Mouse (Mus musculus): ENCODE data around the gene Irf3. TPM values are rescaled to one million over a fixed set of nuclear protein-coding genes. Genes with fewer than 3 reads are reported as not detected.

Irf3 gene
- total RNA-seq, 1 experiment: 45.9 TPM

DNA sequence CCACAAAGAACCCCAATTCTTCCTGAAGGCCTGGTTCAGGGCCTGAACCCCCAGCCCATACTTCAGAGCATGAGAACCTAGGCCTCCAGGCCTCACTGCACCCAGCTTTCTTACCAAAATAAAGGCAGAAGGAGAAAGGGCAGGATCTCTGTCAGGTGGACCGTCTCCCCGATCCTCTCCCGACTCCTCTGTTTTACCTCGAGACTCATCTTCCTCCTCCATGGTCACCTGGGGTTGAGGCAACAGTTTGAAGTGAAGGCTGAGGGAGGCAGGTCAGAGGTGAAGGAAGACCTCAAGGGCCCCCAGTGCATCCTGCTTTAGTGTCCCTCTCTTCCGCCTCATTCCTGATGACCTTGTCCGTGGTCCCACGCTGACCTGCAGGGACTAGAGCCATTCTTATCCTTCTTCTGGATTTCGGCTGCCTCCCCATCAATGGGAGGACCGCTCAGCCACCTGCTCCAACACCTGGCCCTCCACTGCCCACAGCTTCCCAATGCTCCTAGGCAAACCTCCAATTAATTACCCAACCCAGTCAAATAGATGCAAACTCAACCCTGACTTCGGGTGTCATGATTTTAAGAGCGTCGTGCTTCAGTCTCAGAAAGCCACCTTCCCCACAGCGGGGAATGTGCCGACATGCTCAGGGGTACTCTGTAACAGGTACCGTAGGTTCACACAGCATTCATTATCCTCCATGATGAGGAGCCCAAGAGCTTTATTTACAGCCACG is 16.1 kb downstream of the Irf3 start:
- no peak for TF ChIP-seq ZNF384 (IDR thresholded peaks at IDR 0.05; ENCODE audit: low read depth, low read length)
- TF ChIP-seq CHD2 (IDR thresholded peaks at IDR 0.05; ENCODE audit: low read depth, low read length): no peak
- TF ChIP-seq HCFC1 (IDR thresholded peaks at IDR 0.05; ENCODE audit: borderline replicate concordance, insufficient read depth, low read length): no peak
- no peak for TF ChIP-seq ZC3H11A (IDR thresholded peaks at IDR 0.05; ENCODE audit: borderline replicate concordance, low read depth, low read length)
- TF ChIP-seq MAFK (IDR thresholded peaks at IDR 0.05; ENCODE audit: insufficient read depth, low read depth, low read length): no peak
- H3K27ac ChIP-seq (ENCODE audit: insufficient read depth, low read depth, low read length, poor library complexity, severe bottlenecking): no peak overlapping the region
- H3K4me1 ChIP-seq (ENCODE audit: control insufficient read depth in 2 of 2, insufficient read depth in 2 of 2, low read length in 2 of 2, poor library complexity in 1 of 2): peaks cover 3 to 8% of the 10 kb centered on the region in 2 experiments; a peak in 3 of 4 replicates
- no peak overlapping the region for H3K9ac ChIP-seq (ENCODE audit: insufficient read depth, low read depth, low read length, poor library complexity, severe bottlenecking)
- DNase-seq (ENCODE audit: low read depth, low spot score): no peak
- H3K36me3 ChIP-seq (ENCODE audit: control insufficient read depth, insufficient read depth, low read length, poor library complexity, severe bottlenecking): peaks cover 34% of the 10 kb centered on the region
- in situ Hi-C loops (cut with MboI; ENCODE audit: low sequenced_read_pairs in 2 of 2, unreplicated experiment in 2 of 2): no loop called here
- no peaks in the 10 kb centered on the region for H3K9me3 ChIP-seq (ENCODE audit: control insufficient read depth, insufficient read depth, low read depth, low read length)
- H3K4me3 ChIP-seq (ENCODE audit: insufficient read depth in 1 of 2, low read depth in 1 of 2, low read length in 2 of 2, poor library complexity in 1 of 2, severe bottlenecking in 1 of 2): no peak overlapping the region

DNA sequence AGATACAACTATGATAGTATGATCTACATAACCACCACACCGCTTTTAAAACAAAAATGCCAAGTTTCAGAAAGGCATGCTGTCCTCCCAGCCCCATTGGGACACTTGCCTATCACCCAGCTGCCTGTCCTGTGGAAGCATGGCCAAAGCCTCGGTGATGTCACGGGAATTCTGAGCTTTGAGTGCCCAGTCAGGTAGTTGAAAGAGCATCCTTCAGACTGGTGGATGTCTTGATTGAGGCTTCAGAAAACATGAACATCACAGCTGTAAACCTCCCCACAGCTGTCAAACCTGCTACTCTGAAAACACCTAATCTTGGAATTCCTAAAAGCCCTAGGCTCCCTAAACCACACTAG is 16.6 kb downstream of the Irf3 start:
- Histone ChIP-seq H3K9me3 (ENCODE audit: control insufficient read depth, insufficient read depth, low read depth, low read length) (no peaks in the 10 kb centered on the region), H3K4me3 (ENCODE audit: insufficient read depth in 1 of 2, low read depth in 1 of 2, low read length in 2 of 2, poor library complexity in 1 of 2, severe bottlenecking in 1 of 2) (no peak overlapping the region), H3K4me1 (ENCODE audit: control insufficient read depth in 2 of 2, insufficient read depth in 2 of 2, low read length in 2 of 2, poor library complexity in 1 of 2) (peaks cover 3 to 10% of the 10 kb centered on the region in 2 experiments; a peak in 3 of 4 replicates), H3K27ac (ENCODE audit: insufficient read depth, low read depth, low read length, poor library complexity, severe bottlenecking) (no peak overlapping the region), H3K9ac (ENCODE audit: insufficient read depth, low read depth, low read length, poor library complexity, severe bottlenecking) (no peak overlapping the region), H3K36me3 (ENCODE audit: control insufficient read depth, insufficient read depth, low read length, poor library complexity, severe bottlenecking) (peaks cover 29% of the 10 kb centered on the region)
- in situ Hi-C loops (cut with MboI; ENCODE audit: low sequenced_read_pairs in 2 of 2, unreplicated experiment in 2 of 2): no loop called here
- no peak for TF ChIP-seq CHD2 (IDR thresholded peaks at IDR 0.05; ENCODE audit: low read depth, low read length)
- DNase-seq (ENCODE audit: low read depth, low spot score): no peak

DNA sequence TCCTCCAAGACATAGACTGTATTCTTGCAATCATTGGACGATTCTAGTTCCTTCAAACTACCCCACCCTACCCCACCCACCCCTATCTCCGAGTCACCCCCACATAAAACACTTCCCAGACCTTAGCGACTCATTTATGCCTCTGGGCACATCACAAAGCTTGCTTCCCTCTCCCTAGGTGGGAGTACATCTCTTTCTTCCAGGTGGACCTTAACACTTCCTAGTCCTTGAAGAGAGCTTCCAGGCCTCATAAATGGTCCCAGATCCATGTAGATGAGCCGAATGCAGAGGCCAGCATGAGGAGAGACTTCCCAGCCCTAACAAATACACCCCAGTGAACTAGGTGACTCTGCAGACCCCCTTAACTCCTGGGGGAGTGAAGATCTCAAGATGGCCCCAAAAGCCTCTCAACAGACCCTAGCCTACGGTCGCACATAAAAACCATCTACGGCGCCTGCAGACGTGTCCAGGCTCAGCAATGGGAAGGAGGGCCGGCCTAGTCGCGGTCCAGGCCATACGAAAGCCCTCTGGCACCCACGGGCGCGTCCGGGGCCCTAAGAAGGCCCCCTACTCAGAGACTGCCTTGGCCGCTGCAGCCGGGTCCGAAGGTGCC is 18.0 kb downstream of the Irf3 start:
- Histone ChIP-seq H3K4me3 (ENCODE audit: insufficient read depth in 1 of 2, low read depth in 1 of 2, low read length in 2 of 2, poor library complexity in 1 of 2, severe bottlenecking in 1 of 2) (peak overlapping the region; percentile 93 to 96), H3K9me3 (ENCODE audit: control insufficient read depth, insufficient read depth, low read depth, low read length) (no peaks in the 10 kb centered on the region), H3K27ac (ENCODE audit: insufficient read depth, low read depth, low read length, poor library complexity, severe bottlenecking) (peak overlapping the region; percentile 69), H3K36me3 (ENCODE audit: control insufficient read depth, insufficient read depth, low read length, poor library complexity, severe bottlenecking) (peaks cover 26% of the 10 kb centered on the region), H3K4me1 (ENCODE audit: control insufficient read depth in 2 of 2, insufficient read depth in 2 of 2, low read length in 2 of 2, poor library complexity in 1 of 2) (peaks cover 3 to 15% of the 10 kb centered on the region in 2 experiments; a peak in 3 of 4 replicates), H3K9ac (ENCODE audit: insufficient read depth, low read depth, low read length, poor library complexity, severe bottlenecking) (peak overlapping the region; percentile 92)
- no peak for TF ChIP-seq ZNF384 (IDR thresholded peaks at IDR 0.05; ENCODE audit: low read depth, low read length)
- no peak for DNase-seq (ENCODE audit: low read depth, low spot score)
- in situ Hi-C loops (cut with MboI; ENCODE audit: low sequenced_read_pairs in 2 of 2, unreplicated experiment in 2 of 2): no loop called here

DNA sequence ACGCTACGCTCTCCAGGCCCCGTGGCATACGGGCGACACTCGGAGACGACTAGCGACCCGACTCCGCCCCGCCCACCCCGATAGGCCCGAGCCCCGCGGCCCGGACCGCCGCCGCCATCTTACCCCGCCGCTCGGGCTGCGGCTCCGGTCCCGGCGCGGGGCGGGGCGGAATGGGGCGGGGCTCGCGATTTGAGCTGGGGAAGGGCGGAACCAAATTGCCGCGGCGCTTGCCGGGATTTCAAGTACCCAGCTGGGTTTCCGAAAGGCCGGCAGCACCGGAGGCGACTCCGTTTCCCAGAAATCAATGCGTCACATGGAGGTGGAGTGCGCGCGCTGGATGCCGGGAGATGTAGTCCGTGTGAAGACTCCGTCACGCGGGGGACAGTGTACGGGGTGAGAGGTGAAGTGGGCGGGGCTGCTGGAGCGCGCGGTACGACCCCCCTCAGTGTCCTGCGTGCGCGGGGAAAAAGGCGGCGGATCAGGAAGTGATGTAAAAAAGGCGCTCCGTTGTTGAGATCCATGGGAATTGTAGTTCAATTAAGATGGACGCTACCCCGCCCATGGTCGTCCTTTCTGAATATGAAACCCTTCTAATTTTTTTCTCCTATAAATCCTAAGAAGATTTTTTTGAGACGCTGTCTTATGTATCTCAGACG is 18.6 kb downstream of the Irf3 start, which contains the start of gene Scaf1:
Scaf1 (minus strand) TSS at position 407 of the 656 bp plus-strand sequence.
- peak; percentile 99 for DNase-seq (ENCODE audit: low read depth, low spot score)
- Histone ChIP-seq H3K4me1 (ENCODE audit: control insufficient read depth in 2 of 2, insufficient read depth in 2 of 2, low read length in 2 of 2, poor library complexity in 1 of 2) (peaks cover 3 to 15% of the 10 kb centered on the region in 2 experiments; a peak in 3 of 4 replicates), H3K36me3 (ENCODE audit: control insufficient read depth, insufficient read depth, low read length, poor library complexity, severe bottlenecking) (peaks cover 26% of the 10 kb centered on the region), H3K4me3 (ENCODE audit: insufficient read depth in 1 of 2, low read depth in 1 of 2, low read length in 2 of 2, poor library complexity in 1 of 2, severe bottlenecking in 1 of 2) (peak within 1 kb of the TSS; percentile 93 to 96), H3K9ac (ENCODE audit: insufficient read depth, low read depth, low read length, poor library complexity, severe bottlenecking) (peak within 1 kb of the TSS; percentile 92), H3K9me3 (ENCODE audit: control insufficient read depth, insufficient read depth, low read depth, low read length) (no peaks in the 10 kb centered on the region), H3K27ac (ENCODE audit: insufficient read depth, low read depth, low read length, poor library complexity, severe bottlenecking) (peak within 1 kb of the TSS; percentile 69)
- TF ChIP-seq HCFC1 (IDR thresholded peaks at IDR 0.05; ENCODE audit: borderline replicate concordance, insufficient read depth, low read length) (peak; percentile 97), ZC3H11A (IDR thresholded peaks at IDR 0.05; ENCODE audit: borderline replicate concordance, low read depth, low read length) (no peak), ZNF384 (IDR thresholded peaks at IDR 0.05; ENCODE audit: low read depth, low read length) (no peak)
- in situ Hi-C loops (cut with MboI; ENCODE audit: low sequenced_read_pairs in 2 of 2, unreplicated experiment in 2 of 2): no loop called here
